Mouse (Mus musculus) forebrain, embryonic 16.5 days (tissue): ENCODE results near the gene Gjb5. TPM values are rescaled to one million over a fixed set of nuclear protein-coding genes. Genes with fewer than 3 reads are reported as not detected.

ENCODE experiments used
- ATAC-seq: fragments of 200-750 bp; cut with Nextera tagmentation; 2 replicates; pipeline ENCODE4 v1.8.0; 2017; ENCODE audit warnings: mild to moderate bottlenecking, moderate library complexity
- H3K27ac ChIP-seq: fragments of 300-500 bp; sonication (generic); 2 replicates; pipeline ENCODE4 v1.5.1; 2014; ENCODE audit warnings: low read length, control low read depth
- H3K27me3 ChIP-seq: fragments of 300-500 bp; sonication (generic); replicated peaks from 2 replicates; pipeline ENCODE4 v1.6.1; 2014; ENCODE audit warnings: low read length; ENCODE audit not compliant: control insufficient read depth, insufficient read depth
- H3K36me3 ChIP-seq: fragments of 300-500 bp; sonication (generic); 2 replicates; pipeline ENCODE4 v1.6.1; 2014; ENCODE audit not compliant: control insufficient read depth, insufficient read depth
- H3K4me1 ChIP-seq: fragments of 300-500 bp; sonication (generic); replicated peaks from 2 replicates; pipeline ENCODE4 v1.6.1; 2014; ENCODE audit warnings: low read length; ENCODE audit not compliant: control insufficient read depth, insufficient read depth
- H3K4me2 ChIP-seq: fragments of 300-500 bp; sonication (generic); 2 replicates; pipeline ENCODE4 v1.6.1; 2014; ENCODE audit warnings: mild to moderate bottlenecking, low read length, control low read depth
- H3K4me3 ChIP-seq: fragments of 300-500 bp; sonication (generic); replicated peaks from 2 replicates; pipeline ENCODE4 v1.5.1; 2014; ENCODE audit warnings: mild to moderate bottlenecking, low read length, control low read depth
- H3K9ac ChIP-seq: fragments of 300-500 bp; sonication (generic); replicated peaks from 2 replicates; pipeline ENCODE4 v1.6.1; 2014; ENCODE audit warnings: low read depth, low read length, control low read depth
- H3K9me3 ChIP-seq: fragments of 300-500 bp; sonication (generic); 2 replicates; pipeline ENCODE4 v1.6.1; 2016; ENCODE audit warnings: low read length; ENCODE audit not compliant: control insufficient read depth
- WGBS: fragments of 180-500 bp; shearing (Covaris S2); extraction: QIAGEN DNeasy Blood & Tissue Kit; methylation state at CpG from one replicate; pipeline ENCODE4 v1.1.7; 2014; 5-methylcytosine and 5-hydroxymethylcytosine counted together
- polyA plus RNA-seq: library from polyadenylated mRNA; unstranded; fragments of >200 nt; fragmentation: Nextera tagmentation; extraction: Ambion mirVana; gene quantifications from 2 replicates; pipeline ENCODE4 v1.2.1, GENCODE M21; 2015

Gjb5 gene
- polyA plus RNA-seq, 1 experiment from 2014 or later = 0.11 TPM

- Histone ChIP-seq H3K4me1 (peaks cover under 1% of the 10 kb centered on the region; the same call in 1 of the 2 replicates), H3K27ac (no peak overlapping the region), H3K4me2 (no peak overlapping the region), H3K9ac (no peak overlapping the region), H3K9me3 (no peaks in the 10 kb centered on the region), H3K4me3 (no peak overlapping the region), H3K27me3 (peaks cover 14% of the 10 kb centered on the region), H3K36me3 (no peaks in the 10 kb centered on the region)
- WGBS = 81% methylated on average over 10 of the region's 10 CpGs
- no peak for ATAC-seq
Observed at GRCm38 (mm10) chr4:127324296-127324695, 33.7 kb downstream of the Gjb5 start.

GRCm38 (mm10) chr4:127323651-127324050 is 34.3 kb downstream of the Gjb5 start:
- no peak for ATAC-seq
- H3K4me3 ChIP-seq = no peak overlapping the region
- WGBS = 88% methylated on average over 3 of the region's 3 CpGs
- no peaks in the 10 kb centered on the region for H3K9me3 ChIP-seq
- no peak overlapping the region for H3K27ac ChIP-seq
- peaks cover 14% of the 10 kb centered on the region for H3K27me3 ChIP-seq
- H3K9ac ChIP-seq = no peak overlapping the region
- no peak overlapping the region for H3K4me2 ChIP-seq
- no peaks in the 10 kb centered on the region for H3K36me3 ChIP-seq
- H3K4me1 ChIP-seq = no peaks in the 10 kb centered on the region

GRCm38 (mm10) chr4:127319613-127320012 is 38.4 kb downstream of the Gjb5 start:
- 4% methylated on average over 3 of the region's 3 CpGs for WGBS
- no peaks in the 10 kb centered on the region for H3K27me3 ChIP-seq
- no peaks in the 10 kb centered on the region for H3K36me3 ChIP-seq
- ATAC-seq = no peak
- H3K27ac ChIP-seq = no peak overlapping the region
- H3K4me1 ChIP-seq = no peaks in the 10 kb centered on the region
- no peak overlapping the region for H3K9ac ChIP-seq
- H3K4me3 ChIP-seq = no peak overlapping the region
- H3K4me2 ChIP-seq = no peak overlapping the region
- no peaks in the 10 kb centered on the region for H3K9me3 ChIP-seq

- peaks cover 6% of the 10 kb centered on the region; the same call in 1 of the 2 replicates for H3K4me1 ChIP-seq
- ATAC-seq = no peak
- H3K27me3 ChIP-seq = no peaks in the 10 kb centered on the region; the same call in 1 of the 2 replicates
- no peak overlapping the region for H3K4me2 ChIP-seq
- no peaks in the 10 kb centered on the region for H3K36me3 ChIP-seq
- H3K9ac ChIP-seq = no peak overlapping the region
- H3K27ac ChIP-seq = no peak overlapping the region
- 51% methylated on average over 4 of the region's 4 CpGs for WGBS
- no peak overlapping the region for H3K4me3 ChIP-seq
- H3K9me3 ChIP-seq = no peaks in the 10 kb centered on the region
Observed at GRCm38 (mm10) chr4:127317143-127317542, 40.8 kb downstream of the Gjb5 start.

- 80% methylated on average over 6 of the region's 8 CpGs for WGBS
- H3K27ac ChIP-seq = no peak overlapping the region
- ATAC-seq = no peak
- H3K4me2 ChIP-seq = no peak overlapping the region
- no peak overlapping the region for H3K4me3 ChIP-seq
- peaks cover 6% of the 10 kb centered on the region; the same call in 1 of the 2 replicates for H3K4me1 ChIP-seq
- H3K27me3 ChIP-seq = no peaks in the 10 kb centered on the region; the same call in 1 of the 2 replicates
- H3K36me3 ChIP-seq = no peaks in the 10 kb centered on the region
- H3K9ac ChIP-seq = no peak overlapping the region
- H3K9me3 ChIP-seq = no peaks in the 10 kb centered on the region
Observed at GRCm38 (mm10) chr4:127315753-127316152, 42.2 kb downstream of the Gjb5 start.

GRCm38 (mm10) chr4:127314585-127314984 is 43.4 kb downstream of the Gjb5 start:
- WGBS = 48% methylated on average over 9 of the region's 9 CpGs
- Histone ChIP-seq H3K36me3 (no peaks in the 10 kb centered on the region), H3K4me3 (no peak overlapping the region), H3K27ac (no peak overlapping the region), H3K9me3 (no peaks in the 10 kb centered on the region), H3K4me1 (peaks cover 6% of the 10 kb centered on the region; the same call in 1 of the 2 replicates), H3K9ac (peak overlapping the region; percentile 63), H3K27me3 (no peaks in the 10 kb centered on the region; the same call in 1 of the 2 replicates), H3K4me2 (no peak overlapping the region; the same call in 1 of the 2 replicates)
- ATAC-seq = no peak

GRCm38 (mm10) chr4:127313861-127314260 is 44.1 kb downstream of the Gjb5 start, which contains the start of gene Gja4:
Gene Gja4, minus strand, starts transcription at chr4:127314039.
- under 1% methylated on average over 23 of the region's 25 CpGs for WGBS
- peak within 1 kb of the TSS; percentile 86 for H3K4me2 ChIP-seq
- H3K36me3 ChIP-seq = no peaks in the 10 kb centered on the region
- H3K9me3 ChIP-seq = no peaks in the 10 kb centered on the region
- H3K27me3 ChIP-seq = no peaks in the 10 kb centered on the region; the same call in 1 of the 2 replicates
- peak; percentile 87 for ATAC-seq
- peak within 1 kb of the TSS; percentile 57 for H3K4me3 ChIP-seq
- H3K9ac ChIP-seq = peak within 1 kb of the TSS; percentile 63
- peaks cover 6% of the 10 kb centered on the region; the same call in 1 of the 2 replicates for H3K4me1 ChIP-seq
- no peak within 1 kb of the TSS for H3K27ac ChIP-seq

GRCm38 (mm10) chr4:127312349-127312748 is 45.6 kb downstream of the Gjb5 start:
- H3K4me3 ChIP-seq = no peak overlapping the region
- H3K4me2 ChIP-seq = no peak overlapping the region
- no peak for ATAC-seq
- H3K27ac ChIP-seq = no peak overlapping the region
- no peaks in the 10 kb centered on the region for H3K36me3 ChIP-seq
- H3K9me3 ChIP-seq = no peaks in the 10 kb centered on the region
- no peaks in the 10 kb centered on the region; the same call in 1 of the 2 replicates for H3K27me3 ChIP-seq
- no peak overlapping the region for H3K9ac ChIP-seq
- WGBS = 64% methylated on average over 24 of the region's 24 CpGs
- H3K4me1 ChIP-seq = peaks cover 6% of the 10 kb centered on the region; the same call in 1 of the 2 replicates

- no peak overlapping the region for H3K4me3 ChIP-seq
- H3K9ac ChIP-seq = no peak overlapping the region
- peaks cover 6% of the 10 kb centered on the region; the same call in 1 of the 2 replicates for H3K4me1 ChIP-seq
- 66% methylated on average over 9 of the region's 9 CpGs for WGBS
- no peak overlapping the region for H3K27ac ChIP-seq
- H3K9me3 ChIP-seq = no peaks in the 10 kb centered on the region
- no peak for ATAC-seq
- no peaks in the 10 kb centered on the region for H3K36me3 ChIP-seq
- H3K4me2 ChIP-seq = no peak overlapping the region
- no peaks in the 10 kb centered on the region; the same call in 1 of the 2 replicates for H3K27me3 ChIP-seq
Observed at GRCm38 (mm10) chr4:127311561-127311960, 46.4 kb downstream of the Gjb5 start.

GRCm38 (mm10) chr4:127306915-127307314 is 51.1 kb downstream of the Gjb5 start:
- Histone ChIP-seq H3K9me3 (no peaks in the 10 kb centered on the region), H3K4me3 (no peak overlapping the region), H3K9ac (no peak overlapping the region), H3K27ac (no peak overlapping the region), H3K36me3 (no peaks in the 10 kb centered on the region), H3K4me2 (no peak overlapping the region), H3K27me3 (no peaks in the 10 kb centered on the region), H3K4me1 (no peaks in the 10 kb centered on the region)
- ATAC-seq = no peak
- 55% methylated on average over 2 of the region's 2 CpGs for WGBS
